Mouse (Mus musculus) cerebellum, adult 9-11 months (tissue): ENCODE results near the gene Elavl4.

ENCODE experiments used
- DNase-seq: peaks from one replicate; pipeline ENCODE4 v3.0.0; 2022

Elavl4 gene

DNA sequence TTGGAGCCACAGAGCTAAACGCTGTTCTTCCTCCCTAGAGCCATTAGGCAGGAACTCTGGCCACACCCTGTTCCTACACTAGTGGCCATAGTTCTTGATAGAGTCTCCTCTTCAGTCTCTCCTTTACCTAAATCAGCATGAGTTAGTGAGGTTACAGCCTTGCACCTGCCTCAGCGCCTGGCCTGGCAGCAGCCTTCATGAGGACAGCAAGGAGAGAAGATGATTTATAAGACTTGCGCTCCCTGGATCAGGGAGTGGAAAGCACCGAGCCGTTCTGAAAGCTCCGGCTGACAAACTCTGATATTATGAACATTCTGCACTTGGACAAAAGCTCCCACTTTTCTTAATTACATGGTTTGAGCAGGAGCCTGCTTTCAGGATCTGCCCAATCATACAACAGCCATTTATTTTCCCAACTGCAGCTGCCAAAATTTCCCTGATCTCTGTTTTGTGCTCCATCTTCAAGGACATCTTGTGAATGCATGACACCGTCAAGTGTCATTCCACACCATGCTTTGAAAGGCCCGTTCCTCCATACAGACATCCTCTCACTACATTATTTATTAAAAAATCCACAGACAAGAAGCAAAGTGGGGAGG, 87.3 kb downstream of the Elavl4 start:
- DNase-seq, result no peak

DNA sequence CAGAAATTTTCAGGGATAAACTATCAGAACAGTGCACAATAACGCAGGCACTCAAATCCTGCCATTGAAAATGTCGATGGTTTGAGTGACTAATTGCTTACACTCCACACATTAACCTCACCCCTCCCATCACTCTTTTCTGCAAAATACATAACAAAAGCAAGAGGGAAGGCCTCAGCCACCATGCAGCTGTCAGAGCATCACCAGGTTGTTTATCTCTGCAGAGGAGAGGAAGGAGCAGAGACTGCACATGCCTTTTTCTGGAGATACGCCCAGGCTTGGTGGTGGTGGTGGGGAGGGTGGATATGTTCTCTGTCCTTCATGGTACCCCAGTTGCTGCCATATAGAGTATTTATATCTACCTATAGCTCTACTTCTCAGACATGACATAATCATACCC, 94.3 kb downstream of the Elavl4 start:
- DNase-seq, result no peak

DNA sequence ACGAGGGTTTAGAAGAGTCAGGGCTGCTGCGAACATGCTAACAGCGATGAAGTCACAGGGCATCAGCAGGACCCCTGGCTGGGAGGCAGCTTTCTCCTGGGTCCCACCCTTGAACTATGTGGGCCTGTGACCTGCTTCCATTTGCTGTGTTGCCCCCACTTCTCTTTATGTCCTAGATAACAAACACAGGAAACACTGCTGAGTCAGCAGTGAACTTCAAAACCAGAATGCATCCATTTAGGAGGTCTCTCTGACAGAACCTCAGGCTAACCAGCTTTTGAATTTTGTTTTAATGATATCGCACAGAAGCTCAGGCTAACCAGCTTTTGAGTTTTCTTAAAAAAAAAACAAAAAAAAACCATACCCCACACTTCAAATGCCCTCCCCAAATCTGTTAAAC, 96.1 kb downstream of the Elavl4 start:
- no peak for DNase-seq

DNA sequence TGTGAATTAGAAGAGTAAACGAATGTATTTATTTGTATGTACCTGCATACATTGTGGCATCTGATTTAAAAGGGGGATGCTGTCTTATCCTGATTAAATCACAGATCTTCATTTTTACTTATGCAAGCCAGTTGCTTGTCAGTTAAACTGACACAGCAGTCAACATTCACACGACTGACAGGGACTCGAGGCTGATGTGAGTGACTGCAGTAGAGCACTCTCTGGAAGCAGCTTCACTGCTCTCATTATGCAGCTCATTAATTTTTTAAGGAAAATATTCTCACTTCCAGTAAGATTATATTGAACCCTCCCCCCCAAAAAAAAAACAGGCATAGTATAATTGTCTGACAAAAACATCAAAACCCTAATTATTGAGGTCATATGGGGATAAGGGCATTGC, 101.7 kb downstream of the Elavl4 start:
- DNase-seq, result no peak

DNA sequence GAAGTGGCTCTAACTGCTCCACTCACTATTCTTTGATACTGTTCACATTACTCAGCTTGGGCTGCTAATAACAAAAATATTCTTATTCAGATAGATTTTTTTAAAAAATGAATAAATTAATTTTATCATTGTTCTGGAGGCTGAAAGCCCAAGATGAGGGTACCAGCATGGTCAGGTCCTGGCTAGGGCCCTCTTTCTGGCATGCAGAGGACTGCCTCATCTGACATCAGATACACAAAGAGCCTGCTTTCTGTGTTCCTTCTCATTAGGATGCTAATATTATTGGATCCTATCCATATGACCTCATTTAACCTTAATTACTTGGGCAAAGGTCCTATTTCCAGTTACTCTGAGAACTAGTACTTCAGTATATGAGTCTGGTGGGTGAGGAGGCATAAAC, 108.8 kb downstream of the Elavl4 start:
- no peak for DNase-seq

DNA sequence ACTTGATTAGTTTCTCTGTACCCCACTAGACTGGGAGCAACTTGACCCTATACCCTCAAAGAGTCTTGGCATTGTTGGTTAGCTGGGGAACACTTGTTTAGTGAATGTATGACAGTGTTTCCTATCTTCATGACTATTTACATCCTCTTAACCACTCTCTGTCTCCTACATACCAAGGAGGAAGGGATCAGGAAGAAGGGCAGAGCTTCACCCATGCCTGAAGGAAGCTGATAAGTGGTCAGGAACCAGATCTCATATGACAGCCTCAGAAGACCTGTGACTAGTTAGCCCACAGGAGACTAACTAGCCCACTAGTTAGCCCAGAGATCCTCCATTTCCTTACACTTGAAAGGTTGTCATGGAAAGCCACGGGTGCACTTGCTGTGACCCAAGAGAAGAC, 117.2 kb downstream of the Elavl4 start:
- DNase-seq, result no peak

DNA sequence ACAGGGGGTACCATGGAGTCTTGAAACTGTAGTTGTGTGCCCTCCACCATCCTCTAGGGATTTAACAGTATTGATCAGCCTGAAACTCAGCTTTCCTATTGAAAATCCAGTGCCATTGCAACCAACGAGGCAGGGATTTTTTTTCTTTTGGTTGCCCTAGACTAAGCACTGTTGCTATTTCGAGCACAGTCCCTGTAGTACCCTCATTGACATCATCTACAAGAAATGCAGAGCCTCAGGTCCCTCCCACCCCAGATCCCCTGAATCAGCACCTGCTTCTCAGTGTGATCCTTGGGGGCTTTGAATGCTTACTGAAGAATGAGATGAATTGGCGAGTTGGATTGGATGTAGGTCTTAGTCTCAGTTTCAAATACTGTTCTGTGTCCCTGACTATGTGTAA, 119.4 kb downstream of the Elavl4 start:
- no peak for DNase-seq

DNA sequence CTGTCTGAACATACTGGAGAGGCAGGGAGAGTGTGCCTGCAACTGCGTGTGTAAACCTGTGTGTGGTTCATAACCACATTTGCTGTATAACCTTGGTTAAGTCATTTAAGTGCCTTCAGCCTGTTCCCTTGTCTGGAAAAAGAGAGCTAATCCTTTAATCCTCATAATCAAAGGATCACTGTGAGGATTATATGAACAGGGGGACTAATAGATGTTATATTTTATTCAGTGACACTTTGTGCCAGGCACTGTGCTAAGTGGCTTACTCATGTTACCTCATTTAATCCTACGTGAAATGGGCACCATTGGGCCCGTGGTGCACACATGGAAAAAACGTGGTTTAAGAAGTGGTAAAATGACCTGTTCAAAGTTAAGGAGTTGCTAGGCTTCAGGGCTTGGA, 119.9 kb downstream of the Elavl4 start:
- no peak for DNase-seq

DNA sequence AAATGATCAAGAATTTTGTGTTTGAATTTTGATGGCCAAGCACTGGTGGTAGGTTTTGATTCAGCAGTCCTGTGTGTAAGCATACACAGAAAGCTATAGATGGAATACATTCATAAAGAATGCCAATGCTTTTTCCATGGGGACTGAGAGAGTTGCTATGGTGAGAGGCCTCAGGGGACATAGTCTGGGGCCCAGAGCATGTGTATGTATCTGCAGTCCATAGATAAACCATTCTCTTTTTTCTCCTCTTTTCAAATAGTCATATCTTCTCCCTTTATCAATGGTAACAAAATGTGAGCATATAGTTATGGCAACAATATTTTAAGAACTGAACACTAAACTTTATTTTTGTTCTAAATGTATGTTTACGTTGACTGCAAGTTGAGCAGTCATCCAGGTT, 122.1 kb downstream of the Elavl4 start:
- no peak for DNase-seq

DNA sequence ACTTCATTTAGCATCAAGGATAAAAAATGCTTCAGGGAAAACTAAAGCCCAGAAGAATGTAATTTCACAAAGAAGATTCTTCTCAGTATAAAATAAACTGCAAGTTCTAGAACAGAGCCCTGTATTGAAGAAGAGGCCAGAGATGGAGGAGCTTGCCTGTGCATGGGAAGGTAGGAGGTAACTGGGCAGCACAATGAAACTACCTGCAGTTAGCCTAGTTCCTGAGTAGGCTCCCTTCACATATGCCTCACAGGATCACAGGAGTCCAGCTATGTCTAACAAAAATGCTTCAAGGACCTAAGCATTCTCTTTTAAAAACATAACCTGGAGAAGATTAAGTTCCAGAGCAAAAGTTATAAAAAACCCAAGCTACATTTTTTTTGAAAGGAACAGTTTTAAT, 122.5 kb downstream of the Elavl4 start:
- no peak for DNase-seq

DNA sequence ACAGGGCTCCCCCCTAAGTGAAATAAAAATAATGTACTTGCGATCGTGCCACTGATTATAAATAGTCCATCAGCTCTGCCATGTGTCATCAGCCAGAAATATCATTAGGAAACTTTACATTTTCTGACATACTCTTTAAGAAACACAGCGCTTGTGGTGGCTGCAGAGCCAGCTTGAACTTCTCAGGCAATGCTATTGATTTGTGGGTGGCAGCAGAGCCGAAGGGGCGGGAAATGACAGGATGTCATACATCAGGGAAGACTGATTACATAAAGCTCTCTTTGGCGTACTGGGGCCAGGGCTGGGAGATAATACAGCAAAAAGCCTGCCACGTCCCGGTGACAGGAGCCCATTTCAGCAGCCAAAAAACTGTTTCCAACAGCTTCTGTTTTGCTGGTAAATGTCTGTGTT, 124.1 kb downstream of the Elavl4 start:
- DNase-seq, result peak; percentile 23

DNA sequence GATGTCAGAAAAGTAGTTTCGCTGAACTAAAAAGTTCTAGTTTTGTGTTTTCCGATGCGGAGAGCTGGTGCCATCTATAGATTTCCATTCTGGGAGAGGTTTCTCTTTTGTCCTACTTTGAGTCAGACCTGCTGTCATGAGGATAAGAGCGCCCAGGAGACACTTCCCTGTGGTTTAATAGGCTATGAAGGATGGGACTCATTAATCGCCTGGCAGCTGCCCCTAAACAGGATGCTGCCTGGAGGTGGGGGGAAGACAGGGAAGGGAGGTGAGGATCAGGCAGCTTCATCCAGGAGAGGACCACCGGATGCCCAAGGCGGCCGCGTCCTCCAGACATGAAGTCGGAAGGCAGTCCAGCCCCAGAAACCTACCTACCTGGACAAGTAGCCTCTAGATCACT, 126.2 kb downstream of the Elavl4 start:
- peak; percentile 30 for DNase-seq

DNA sequence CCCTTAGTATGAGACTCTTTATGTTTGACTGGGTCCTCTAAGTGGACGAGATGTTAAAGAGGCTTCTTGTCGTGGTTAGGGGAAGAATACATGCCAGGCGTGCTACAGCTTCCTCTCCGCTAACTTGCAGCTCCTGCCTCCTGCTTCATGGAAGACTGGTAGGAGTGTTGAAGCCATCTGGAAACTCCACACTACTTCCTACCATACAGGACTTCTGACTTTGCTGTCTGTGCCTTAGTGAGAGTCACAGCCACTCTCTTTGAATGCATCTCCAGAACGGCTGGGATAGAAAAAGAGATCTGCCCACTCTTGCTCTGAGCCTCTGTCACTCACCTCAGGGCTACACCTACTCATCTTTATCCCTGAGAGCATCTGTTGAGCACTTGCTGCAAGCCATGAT, 132.9 kb downstream of the Elavl4 start:
- no peak for DNase-seq

DNA sequence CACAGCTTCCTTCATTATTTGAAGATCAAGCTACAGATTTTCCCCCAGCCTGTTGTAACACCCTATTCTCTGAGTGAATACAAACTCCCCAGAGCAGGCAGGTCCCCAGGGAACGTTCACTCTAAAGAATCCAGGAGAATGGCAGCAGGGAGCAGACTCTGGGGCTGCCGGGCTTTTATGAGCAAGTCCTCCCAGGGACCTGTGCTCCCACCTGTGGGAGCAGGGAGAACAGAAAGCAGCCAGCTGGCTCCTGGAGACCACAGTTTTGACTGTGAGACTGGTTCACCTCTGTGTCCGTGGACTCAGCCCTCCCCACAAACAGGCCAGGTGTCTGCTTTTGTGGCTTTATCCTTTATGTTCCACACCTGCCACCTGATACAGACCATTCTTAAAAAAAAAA, 134.2 kb downstream of the Elavl4 start:
- DNase-seq, result no peak

DNA sequence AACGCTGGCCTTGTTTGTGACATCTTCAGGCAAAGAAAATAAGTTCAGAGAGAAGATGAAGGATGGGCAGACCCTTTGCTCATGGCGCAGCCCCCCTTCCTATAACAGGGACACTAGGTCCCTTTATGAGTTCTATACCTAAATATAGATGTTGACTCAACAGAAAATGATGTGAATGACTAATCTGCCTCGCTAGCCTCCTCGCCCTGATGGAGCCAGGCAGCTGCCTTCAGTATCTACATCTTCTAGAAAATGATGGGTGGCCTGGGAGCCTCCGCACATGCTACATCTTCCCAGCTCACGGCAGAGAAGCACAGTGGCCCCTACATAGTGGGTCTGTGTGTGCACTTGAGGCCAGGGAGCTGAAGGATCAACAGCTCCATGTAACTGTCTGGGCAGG, 137.2 kb downstream of the Elavl4 start:
- no peak for DNase-seq

DNA sequence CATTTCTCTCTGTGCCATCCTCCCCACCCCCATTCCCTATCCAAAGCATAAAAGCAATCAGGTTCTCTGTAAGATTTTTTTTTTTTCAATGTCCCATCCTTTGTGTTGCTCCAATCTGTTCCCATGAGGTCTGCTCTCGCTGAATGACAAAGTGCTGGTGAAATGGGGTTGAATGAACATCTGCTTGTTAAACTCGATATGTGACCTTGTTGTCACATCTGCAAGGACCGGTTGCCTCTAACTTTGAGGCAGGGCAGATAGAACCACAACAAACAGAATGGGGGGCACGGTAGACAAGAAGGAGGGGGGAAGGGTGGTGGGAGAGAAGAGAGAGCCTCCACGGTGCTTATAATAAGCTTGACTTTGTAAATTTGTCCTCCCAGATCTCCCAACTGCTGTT, 138.0 kb downstream of the Elavl4 start:
- no peak for DNase-seq

DNA sequence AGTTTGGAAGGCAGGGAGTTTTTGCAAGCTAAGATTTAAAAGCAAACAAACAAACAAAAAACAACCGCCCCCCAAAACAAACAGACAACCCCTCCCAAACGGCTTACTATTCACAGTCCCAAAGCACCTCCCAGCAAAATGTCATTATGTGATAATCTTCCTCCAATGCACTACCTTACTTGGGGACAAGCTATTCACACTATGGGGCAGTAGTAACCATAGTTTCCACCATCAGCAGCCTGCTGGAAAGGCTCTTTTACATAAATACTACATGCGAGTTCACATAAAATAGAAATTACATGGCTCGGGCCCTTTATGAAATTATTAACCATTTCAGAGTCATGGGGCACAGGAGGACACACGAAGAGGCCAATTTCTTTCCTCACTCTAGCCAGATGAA, 141.5 kb downstream of the Elavl4 start:
- no peak for DNase-seq

DNA sequence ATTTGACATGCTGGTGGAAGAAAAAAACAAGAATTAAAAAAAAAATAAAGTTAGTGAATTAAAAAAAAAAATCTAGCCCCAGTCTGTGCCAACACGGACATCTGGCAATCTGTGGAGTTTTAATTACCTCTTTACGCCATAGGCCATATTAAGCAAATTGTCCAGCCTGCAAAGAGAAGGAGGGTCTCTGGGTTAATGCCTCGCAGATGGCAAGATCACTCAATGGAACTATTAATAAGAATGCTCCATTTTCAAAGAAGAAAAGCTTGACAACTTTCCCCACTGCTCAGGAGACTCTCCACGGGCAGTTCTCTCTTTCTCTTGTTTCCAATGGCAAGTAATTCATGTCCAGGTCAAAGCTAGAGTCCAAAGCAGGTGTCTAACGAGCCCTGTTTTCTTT, 142.1 kb downstream of the Elavl4 start:
- no peak for DNase-seq

DNA sequence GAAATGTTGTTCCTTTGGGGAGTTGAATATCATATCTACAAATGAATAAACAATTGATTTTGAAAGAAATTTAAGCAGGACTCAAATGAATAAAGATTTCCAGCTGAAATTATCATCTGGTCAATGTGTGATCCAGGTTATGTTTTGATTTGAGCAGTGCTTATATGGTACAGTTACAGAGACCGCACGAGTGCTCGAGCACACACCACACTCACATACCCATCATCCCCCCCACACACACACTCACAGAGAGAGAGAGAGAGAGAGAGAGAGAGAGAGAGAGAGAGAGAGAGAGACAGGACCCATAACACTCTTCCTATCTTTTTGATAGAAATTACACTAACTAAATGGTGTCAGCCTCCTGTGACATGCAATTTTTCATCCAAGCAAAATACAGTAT, 150.0 kb downstream of the Elavl4 start:
- no peak for DNase-seq

DNA sequence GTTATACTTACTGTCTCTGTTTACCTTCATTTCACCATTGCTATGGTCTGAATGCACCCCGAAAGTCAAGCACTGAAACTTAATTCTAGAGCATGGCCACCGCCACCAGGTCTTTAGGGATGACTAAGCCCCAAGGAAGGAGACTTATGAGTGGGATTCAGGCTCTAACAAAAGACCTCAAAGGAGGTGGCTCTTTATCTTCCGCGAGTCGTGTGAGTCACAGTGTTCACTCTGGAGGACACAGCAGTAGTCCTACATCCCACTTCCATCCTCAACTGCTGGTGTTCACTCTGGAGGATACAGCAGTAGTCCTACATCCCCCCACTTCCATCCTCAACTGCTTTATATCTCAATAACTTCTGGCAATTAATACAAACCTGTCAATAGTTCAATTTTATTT, 151.8 kb downstream of the Elavl4 start:
- no peak for DNase-seq

DNA sequence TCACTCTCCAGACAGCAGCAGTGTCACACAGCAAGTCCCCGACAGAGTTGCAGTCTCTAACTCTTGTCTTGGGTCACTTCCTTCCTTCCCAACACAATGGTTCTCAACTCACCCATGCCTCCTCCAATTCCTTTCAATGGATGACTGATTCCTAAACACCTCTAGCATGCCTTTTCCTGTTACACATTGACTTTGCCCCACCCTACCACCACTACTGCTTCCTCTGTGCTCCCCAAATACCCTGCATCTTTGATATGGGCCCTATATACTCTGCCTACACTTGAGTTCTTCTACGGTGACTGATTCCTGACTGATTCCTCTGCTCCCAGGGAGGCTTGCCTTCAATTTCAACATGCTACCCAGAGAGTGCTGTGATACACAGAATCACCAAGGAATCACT, 153.1 kb downstream of the Elavl4 start:
- no peak for DNase-seq

DNA sequence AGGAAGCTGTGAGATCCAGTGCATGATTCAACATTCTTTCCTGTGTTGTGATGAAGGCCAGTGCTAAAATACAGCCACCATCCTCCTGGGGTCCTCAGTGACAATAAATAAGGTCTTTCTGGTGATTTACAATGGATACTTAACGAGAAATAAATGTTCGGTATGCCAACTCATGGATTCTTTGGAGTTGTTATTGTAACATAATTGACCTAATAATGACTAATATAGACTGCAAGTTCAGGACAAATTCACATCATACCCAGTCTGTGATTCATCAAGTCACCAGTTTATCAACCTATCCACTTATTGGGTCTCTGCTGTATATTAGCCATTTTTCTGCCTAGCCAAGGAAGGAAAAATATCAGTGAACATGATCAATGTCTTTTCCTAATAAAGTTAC, 174.4 kb downstream of the Elavl4 start:
- no peak for DNase-seq

DNA sequence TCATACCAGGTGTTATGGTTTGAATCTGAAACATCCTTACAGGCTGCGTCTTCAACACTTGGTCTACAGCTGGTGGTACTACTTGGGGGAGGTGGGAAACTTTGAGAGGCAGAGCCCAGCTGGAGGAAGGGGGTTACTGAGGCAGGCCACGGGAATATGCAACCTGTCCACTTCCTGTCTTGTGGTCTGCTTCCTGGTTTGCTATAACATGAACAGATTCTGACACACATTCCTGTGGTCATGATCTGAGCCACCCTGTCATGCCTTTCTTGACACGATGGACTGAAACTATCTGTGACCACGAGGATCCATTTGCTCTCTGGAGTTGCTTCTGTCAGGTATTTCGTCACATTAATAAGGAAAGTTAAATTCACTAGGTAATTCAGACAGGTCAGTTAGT, 179.7 kb downstream of the Elavl4 start:
- no peak for DNase-seq

DNA sequence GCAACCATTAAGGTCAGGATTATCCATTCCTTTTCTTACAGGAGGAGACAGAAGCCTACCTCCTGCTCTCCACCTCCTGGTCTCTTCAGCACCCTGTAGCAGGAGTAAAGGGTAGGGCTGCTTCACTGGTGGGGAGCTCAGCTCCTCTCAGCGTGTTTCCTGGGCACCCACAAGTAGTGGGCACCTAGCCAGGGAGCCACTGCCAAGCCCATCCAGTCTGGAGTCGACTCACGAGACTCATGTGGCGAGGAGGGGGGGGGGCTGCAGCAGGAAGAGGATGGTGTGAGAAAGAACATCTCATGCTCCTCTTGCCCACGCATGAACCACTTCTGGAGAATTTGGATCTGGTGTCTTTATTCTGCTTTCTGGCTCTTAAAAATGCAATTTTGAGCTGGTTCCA, 186.5 kb downstream of the Elavl4 start:
- DNase-seq, result no peak

DNA sequence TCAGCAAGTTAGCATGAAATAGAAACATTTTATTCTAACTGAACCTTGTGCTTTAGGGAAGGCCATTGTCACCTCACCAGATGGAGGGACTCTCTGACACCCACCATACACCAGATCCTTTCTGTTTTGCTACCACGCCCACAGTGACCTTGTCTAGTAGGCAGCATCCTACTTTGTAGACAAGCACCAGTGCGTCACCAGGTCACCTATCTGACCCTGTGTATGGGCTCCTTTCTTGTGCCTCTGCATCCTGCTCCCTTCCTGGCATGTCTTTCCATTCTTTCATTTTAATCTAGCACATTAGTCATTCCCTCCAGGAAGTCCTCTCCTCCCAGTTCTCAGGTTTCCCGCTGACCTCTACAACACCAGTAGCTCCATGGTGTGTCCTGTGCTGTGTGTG, 190.1 kb downstream of the Elavl4 start:
- no peak for DNase-seq
